Mouse (Mus musculus) small intestine, adult 2 months (tissue): ENCODE results near the gene Ephx3. TPM values are rescaled to one million over a fixed set of nuclear protein-coding genes. Genes with fewer than 3 reads are reported as not detected.

ENCODE experiments used
- H3K27ac ChIP-seq: fragments of 200-500 bp; 2 replicates; pipeline ENCODE4 v1.5.1; 2012; ENCODE audit warnings: low read depth, low read length, control low read depth, inconsistent platforms; ENCODE audit not compliant: insufficient read depth
- H3K27me3 ChIP-seq: fragments of 200-500 bp; 2 replicates; pipeline ENCODE4 v1.6.1; 2012; ENCODE audit warnings: mild to moderate bottlenecking, moderate library complexity, low read length, inconsistent platforms; ENCODE audit not compliant: control insufficient read depth, insufficient read depth
- H3K36me3 ChIP-seq: fragments of 200-500 bp; 2 replicates; pipeline ENCODE4 v1.6.1; 2012; ENCODE audit warnings: mild to moderate bottlenecking, low read length, control low read depth, inconsistent platforms; ENCODE audit not compliant: control insufficient read depth, insufficient read depth
- H3K4me1 ChIP-seq: fragments of 200-500 bp; 2 replicates; pipeline ENCODE4 v1.6.1; 2012; ENCODE audit warnings: low read length, inconsistent platforms, mixed read lengths; ENCODE audit not compliant: control insufficient read depth, insufficient read depth, insufficient read length
- H3K4me3 ChIP-seq: fragments of 200-500 bp; 2 replicates; pipeline ENCODE4 v1.5.1; 2012; ENCODE audit warnings: low read depth, mild to moderate bottlenecking, control low read depth, inconsistent platforms, low read length, moderate library complexity
- CTCF ChIP-seq: fragments of 200-500 bp; IDR thresholded peaks from 2 replicates; pipeline ENCODE4 v1.5.1; 2012; ENCODE audit warnings: low read depth, mild to moderate bottlenecking, control low read depth, inconsistent platforms, low read length, moderate library complexity, mixed read lengths; ENCODE audit not compliant: insufficient replicate concordance, insufficient read length; ENCODE audit errors: extremely low read depth
- POLR2A ChIP-seq: fragments of 200-500 bp; IDR thresholded peaks from 2 replicates; pipeline ENCODE4 v1.6.1; 2012; ENCODE audit warnings: low read depth, mild to moderate bottlenecking, control low read depth, inconsistent platforms, low read length, moderate library complexity
- WGBS: fragments of 180-500 bp; shearing (Covaris S2); methylation state at CpG from one replicate; pipeline ENCODE4 v1.1.7; 2018; 5-methylcytosine and 5-hydroxymethylcytosine counted together
- polyA plus RNA-seq: library from polyadenylated mRNA; depleted of rRNA; stranded (reverse); fragments of >200 nt; gene quantifications from 2 replicates; pipeline ENCODE4 v1.2.3, GENCODE M21; 2012

Gene Ephx3
- polyA plus RNA-seq, 1 experiment, result 0.51 TPM

- no peak overlapping the region for H3K4me3 ChIP-seq
- no peaks in the 10 kb centered on the region for H3K27me3 ChIP-seq
- H3K4me1 ChIP-seq, result peaks cover 8% of the 10 kb centered on the region; the same call in 1 of the 2 replicates
- TF ChIP-seq CTCF (no peak), POLR2A (no peak)
- H3K36me3 ChIP-seq, result no peaks in the 10 kb centered on the region
- H3K27ac ChIP-seq, result no peak overlapping the region
- WGBS, result 63% methylated on average over 7 of the region's 7 CpGs
Observed at GRCm38 (mm10) chr17:32173166-32173565, 16.2 kb downstream of the Ephx3 start.

- Histone ChIP-seq H3K27ac (no peak overlapping the region), H3K36me3 (no peaks in the 10 kb centered on the region), H3K4me3 (no peak overlapping the region), H3K27me3 (no peaks in the 10 kb centered on the region), H3K4me1 (peaks cover 8% of the 10 kb centered on the region; the same call in 1 of the 2 replicates)
- no peak for TF ChIP-seq POLR2A
- no peak for TF ChIP-seq CTCF
- WGBS, result 83% methylated on average over 2 of the region's 2 CpGs
Observed at GRCm38 (mm10) chr17:32172485-32172884, 16.9 kb downstream of the Ephx3 start.

- H3K27ac ChIP-seq, result peak overlapping the region; percentile 13; the same call in 1 of the 2 replicates
- TF ChIP-seq CTCF (no peak), POLR2A (no peak)
- peaks cover 6% of the 10 kb centered on the region for H3K27me3 ChIP-seq
- no peak overlapping the region for H3K4me3 ChIP-seq
- H3K36me3 ChIP-seq, result no peaks in the 10 kb centered on the region
- H3K4me1 ChIP-seq, result peaks cover 22% of the 10 kb centered on the region
- 27% methylated on average over 4 of the region's 4 CpGs for WGBS
Observed at GRCm38 (mm10) chr17:32169518-32170225, 19.7 kb downstream of the Ephx3 start.

- no peak for TF ChIP-seq POLR2A
- no peak for TF ChIP-seq CTCF
- 2% methylated on average over 38 of the region's 39 CpGs for WGBS
- Histone ChIP-seq H3K27ac (no peak within 1 kb of the TSS), H3K4me1 (peaks cover 24% of the 10 kb centered on the region), H3K27me3 (peaks cover 10% of the 10 kb centered on the region), H3K4me3 (peak within 1 kb of the TSS; percentile 58), H3K36me3 (no peaks in the 10 kb centered on the region)
Observed at GRCm38 (mm10) chr17:32166687-32167086, 22.7 kb downstream of the Ephx3 start, which contains the start of gene Notch3. Gene Notch3, minus strand, starts transcription at chr17:32166852.

- Histone ChIP-seq H3K27ac (no peak overlapping the region), H3K36me3 (no peaks in the 10 kb centered on the region), H3K4me3 (peak overlapping the region; percentile 55), H3K4me1 (peaks cover 24% of the 10 kb centered on the region), H3K27me3 (peaks cover 10% of the 10 kb centered on the region)
- TF ChIP-seq CTCF, result no peak
- WGBS, result 3% methylated on average over 38 of the region's 43 CpGs
Observed at GRCm38 (mm10) chr17:32165803-32166595, 23.4 kb downstream of the Ephx3 start.

- no peak overlapping the region for H3K27ac ChIP-seq
- H3K4me3 ChIP-seq, result no peak overlapping the region; the same call in 1 of the 2 replicates
- WGBS, result 28% methylated on average over 9 of the region's 9 CpGs
- H3K27me3 ChIP-seq, result peaks cover 10% of the 10 kb centered on the region
- no peaks in the 10 kb centered on the region for H3K36me3 ChIP-seq
- TF ChIP-seq POLR2A (no peak), CTCF (no peak)
- H3K4me1 ChIP-seq, result peaks cover 24% of the 10 kb centered on the region
Observed at GRCm38 (mm10) chr17:32165266-32165802, 24.0 kb downstream of the Ephx3 start.

GRCm38 (mm10) chr17:32164780-32165179 is 24.6 kb downstream of the Ephx3 start:
- Histone ChIP-seq H3K4me1 (peaks cover 24% of the 10 kb centered on the region), H3K36me3 (no peaks in the 10 kb centered on the region), H3K4me3 (no peak overlapping the region), H3K27ac (no peak overlapping the region), H3K27me3 (peaks cover 10% of the 10 kb centered on the region)
- TF ChIP-seq POLR2A (no peak), CTCF (no peak)
